Comparison of ENCODE assay signal across 9 mouse cellular contexts in the genomic region with DNA sequence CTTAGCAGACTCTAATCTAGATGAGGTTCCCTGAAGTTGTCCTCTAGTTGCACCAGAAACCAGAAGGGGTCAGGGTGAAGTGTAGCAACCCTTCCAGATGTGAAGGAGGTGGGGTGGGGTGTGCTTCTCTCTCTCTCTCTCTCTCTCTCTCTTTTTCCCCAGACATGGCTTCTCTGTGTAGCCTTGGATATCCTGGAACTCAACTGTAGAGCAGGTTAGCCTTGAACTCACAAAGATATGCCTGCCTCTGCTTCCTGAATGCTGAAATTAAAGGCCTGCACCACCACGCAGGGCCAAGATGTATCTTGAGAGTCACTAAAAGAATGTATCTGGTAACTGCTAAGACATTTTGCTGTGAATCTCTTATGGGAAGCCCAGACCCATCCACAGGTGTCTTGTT. TPM values are rescaled to one million over a fixed set of nuclear protein-coding genes. Genes with fewer than 3 reads are reported as not detected.
DNase-seq lines count a peak whose midpoint lies in the region; ATAC-seq lines count a peak whose summit lies in the region.
"Had no signal": no experiment of that assay in that cellular context is flagged by ENCODE, and none has a peak within 500 bp of the region (broad histone marks: within the 10 kb centered on the region; RNA-seq: fewer than 3 reads in every experiment).

No protein-coding gene starts in this region.

- ATAC-seq in intestine, embryonic 14.5 days (replicated peaks; ENCODE audit: low FRiP score, low TSS enrichment, low read depth) = no peak
- ATAC-seq in intestine, embryonic 15.5 days = no peak

- no peak overlapping the region for H3K27ac ChIP-seq in intestine, embryonic 14.5 days (ENCODE audit: low read depth)
- no peak overlapping the region for H3K27ac ChIP-seq in intestine, embryonic 15.5 days
- H3K27ac ChIP-seq: hindbrain, postnatal 0 days had no signal

- peaks cover 17% of the 10 kb centered on the region; the same call in 1 of the 2 replicates for H3K4me1 ChIP-seq in intestine, embryonic 14.5 days (replicated peaks; ENCODE audit: control insufficient read depth, insufficient read depth, low read length)
- peaks cover 12% of the 10 kb centered on the region for H3K4me1 ChIP-seq in intestine, embryonic 15.5 days (replicated peaks)

- no peak overlapping the region for H3K9ac ChIP-seq in intestine, embryonic 14.5 days (ENCODE audit: low read length)
- no peak overlapping the region for H3K9ac ChIP-seq in intestine, embryonic 15.5 days

- H3K4me2 ChIP-seq in intestine, embryonic 14.5 days (ENCODE audit: low read length) = peak overlapping the region; percentile 86
- H3K4me2 ChIP-seq in intestine, embryonic 15.5 days (replicated peaks) = no peak overlapping the region

- H3K36me3 ChIP-seq in intestine, embryonic 14.5 days (ENCODE audit: control insufficient read depth, insufficient read depth, low read length) = no peaks in the 10 kb centered on the region
- no peaks in the 10 kb centered on the region for H3K36me3 ChIP-seq in intestine, embryonic 15.5 days

- 91% methylated on average over 1 of the region's 1 CpGs for WGBS in intestine, embryonic 14.5 days
- 76% methylated on average over 1 of the region's 1 CpGs for WGBS in intestine, embryonic 15.5 days

- no peak overlapping the region for H3K4me3 ChIP-seq in intestine, embryonic 14.5 days (ENCODE audit: low read depth, low read length)
- no peak overlapping the region for H3K4me3 ChIP-seq in intestine, embryonic 15.5 days (replicated peaks)

- no peaks in the 10 kb centered on the region for H3K27me3 ChIP-seq in intestine, embryonic 14.5 days (replicated peaks; ENCODE audit: control insufficient read depth, insufficient read depth, low read length)
- H3K27me3 ChIP-seq in intestine, embryonic 15.5 days (replicated peaks) = no peaks in the 10 kb centered on the region

- H3K9me3 ChIP-seq in intestine, embryonic 14.5 days (ENCODE audit: control insufficient read depth, low read length) = no peaks in the 10 kb centered on the region
- H3K9me3 ChIP-seq in intestine, embryonic 15.5 days = no peaks in the 10 kb centered on the region

- DNase-seq in cerebellum, adult 9-11 months = peak; percentile 23
- no peak for DNase-seq in cerebellum, postnatal 36 days
- DNase-seq in intestine, embryonic 14.5 days (ENCODE audit: low spot score) = no peak
- DNase-seq in testis, postnatal 10 days (ENCODE audit: low spot score) = peak; percentile 29
- DNase-seq in testis, postnatal 14 days (ENCODE audit: low spot score) = no peak
- DNase-seq in left cerebral cortex, adult 9 months (ENCODE audit: low spot score in 2 of 2) = no peak
- no peak for DNase-seq in adrenal gland, adult 18-20 months (ENCODE audit: low spot score in 2 of 2)

RNA-seq across cellular contexts. Expression of a gene that starts 1.3 kb away (rescaled TPM):
- 43.9 and 49.6 TPM in 2 replicates for polyA plus RNA-seq in intestine, embryonic 14.5 days (2014; fragmentation: Nextera tagmentation; extraction: Ambion mirVana)
- polyA plus RNA-seq in intestine, embryonic 15.5 days (2015; fragmentation: Nextera tagmentation; extraction: Ambion mirVana) = 49.7 and 50.1 TPM in 2 replicates
- total RNA-seq in adrenal gland, adult 18-20 months (2021) = 10 to 100 TPM; 37.6 to 46.8 TPM

Comparison
In these comparisons a context has a peak if more than half of its experiments do, and no peak if none do; other contexts are left out.
1. DNase-seq: peak in cerebellum, adult 9-11 months (single experiment) and testis, postnatal 10 days (single experiment); none in cerebellum, postnatal 36 days (0 of 2), intestine, embryonic 14.5 days (single experiment), testis, postnatal 14 days (single experiment), left cerebral cortex, adult 9 months (0 of 2) and adrenal gland, adult 18-20 months (0 of 2).